Mouse (Mus musculus): ENCODE results near the gene Lgi2.

- TF ChIP-seq POLR2A (IDR thresholded peaks at IDR 0.05; ENCODE audit: borderline replicate concordance, low read depth, low read length) (no peak), CTCF (IDR thresholded peaks at IDR 0.05; ENCODE audit: low read depth, low read length) (no peak)
Observed at GRCm38 (mm10) chr5:52555526-52555925, 10.7 kb downstream of the Lgi2 start.
